Mouse (Mus musculus): ENCODE measurements around the gene Cyld.

DNA sequence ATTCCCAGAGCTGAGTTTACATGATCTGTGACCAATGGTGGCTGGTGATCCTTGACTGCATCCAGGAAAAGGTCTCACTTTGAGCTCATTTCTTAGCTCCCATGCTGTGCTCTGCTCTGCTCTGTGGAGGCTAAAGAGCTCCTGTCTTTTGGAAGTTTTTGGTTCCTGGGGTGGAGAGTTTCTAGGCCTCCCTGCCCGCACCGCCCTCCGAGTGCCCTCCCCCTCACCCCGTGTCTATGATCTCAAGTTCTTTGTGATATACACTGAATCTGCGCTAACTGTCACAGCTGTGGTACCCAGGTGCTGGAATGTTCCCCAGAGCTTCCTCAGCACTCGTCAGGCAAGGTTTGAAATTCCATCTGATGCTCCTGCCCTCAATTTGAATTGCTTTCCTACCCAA, 26.0 kb upstream of the Cyld start:
- TF ChIP-seq POLR2A (IDR thresholded peaks at IDR 0.05; ENCODE audit: extremely low read depth, insufficient read depth, low read length) (no peak), CTCF (IDR thresholded peaks at IDR 0.05; ENCODE audit: low read depth, low read length) (no peak)
